Mouse (Mus musculus) cortical plate, adult 2 months (tissue): Measurements from ENCODE around the gene Rnf181.

Source experiments
- CTCF ChIP-seq: fragments of 200-500 bp; IDR thresholded peaks from 2 replicates; pipeline ENCODE4 v1.5.1; 2011; ENCODE audit warnings: mild to moderate bottlenecking, control low read depth, low read length; ENCODE audit not compliant: insufficient read depth; ENCODE audit errors: extremely low read depth
- POLR2A ChIP-seq: fragments of 200-500 bp; IDR thresholded peaks from 2 replicates; pipeline ENCODE4 v1.6.1; 2011; ENCODE audit warnings: mild to moderate bottlenecking, low read length, control low read depth; ENCODE audit not compliant: insufficient read depth; ENCODE audit errors: extremely low read depth

GRCm38 (mm10) chr6:72350214-72350613 lies 16.5 kb downstream of the Rnf181 start:
- TF ChIP-seq CTCF, result no peak
- TF ChIP-seq POLR2A, result no peak
